Mouse (Mus musculus): ENCODE results near the gene Mbnl1.

Gene Mbnl1

DNA sequence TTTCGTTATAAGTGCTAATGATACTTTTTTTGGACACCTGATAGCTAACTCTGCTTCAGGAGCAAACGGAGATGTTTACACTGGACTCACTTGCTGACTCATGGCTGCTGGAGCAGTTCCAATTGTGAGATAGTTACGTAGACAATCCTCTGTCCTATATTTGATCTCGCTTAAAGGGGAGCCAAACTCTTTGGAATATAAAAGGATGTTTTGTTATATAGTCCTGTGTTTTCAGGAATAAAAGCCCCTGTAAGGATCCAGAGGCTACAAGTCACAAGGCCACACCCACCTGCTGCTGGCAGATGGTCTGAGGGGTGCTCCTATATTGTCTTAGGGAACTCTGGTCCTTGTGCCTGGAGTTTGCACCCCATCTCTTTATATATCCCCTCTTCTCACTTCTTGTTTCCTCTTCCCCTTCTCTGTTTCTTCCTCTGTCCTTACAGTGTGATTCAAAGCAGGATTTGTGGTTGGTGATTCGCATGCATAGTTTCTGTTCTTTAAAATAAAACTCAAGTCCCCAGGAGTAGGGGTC lies 97.9 kb downstream of the Mbnl1 start:
- peak; percentile 97 for DNase-seq

DNA sequence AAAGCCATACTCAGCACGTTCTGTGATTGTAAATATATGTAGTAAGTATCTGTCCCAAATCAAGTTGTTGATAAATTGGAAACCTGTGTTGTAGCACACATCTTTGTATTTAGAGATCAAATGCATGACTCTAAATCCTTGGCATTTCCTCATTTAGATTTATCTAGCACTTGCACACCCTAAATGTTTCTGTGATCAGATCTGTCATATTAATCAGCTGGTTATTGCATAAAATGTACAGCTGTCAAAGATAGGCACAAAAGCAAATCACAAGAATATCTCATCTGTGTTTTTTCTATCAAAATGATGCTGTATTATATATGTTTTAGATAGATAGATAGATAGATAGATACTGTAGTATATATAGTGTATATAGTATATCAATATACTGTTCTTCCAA lies 98.9 kb downstream of the Mbnl1 start:
- no peak for DNase-seq

DNA sequence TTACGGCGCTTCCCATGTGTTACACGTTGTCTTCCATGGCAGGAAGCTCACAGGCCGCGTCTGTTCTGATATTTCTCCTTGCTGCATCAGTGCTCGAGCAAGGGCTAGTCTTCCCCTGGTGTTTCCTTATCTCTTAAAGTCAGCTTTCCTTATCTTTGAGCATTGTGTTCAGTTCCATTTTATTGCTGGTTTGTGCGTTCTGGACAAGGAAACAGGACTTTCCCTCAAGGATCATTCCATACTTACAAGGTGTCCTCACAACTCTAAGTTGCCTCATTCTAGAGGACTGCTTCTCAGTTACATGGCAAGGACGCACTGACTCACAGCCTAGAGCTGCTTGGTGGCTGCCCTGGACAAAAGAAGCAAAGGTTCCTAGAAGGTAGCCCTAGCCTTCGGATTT lies 101.6 kb downstream of the Mbnl1 start:
- no peak for DNase-seq

DNA sequence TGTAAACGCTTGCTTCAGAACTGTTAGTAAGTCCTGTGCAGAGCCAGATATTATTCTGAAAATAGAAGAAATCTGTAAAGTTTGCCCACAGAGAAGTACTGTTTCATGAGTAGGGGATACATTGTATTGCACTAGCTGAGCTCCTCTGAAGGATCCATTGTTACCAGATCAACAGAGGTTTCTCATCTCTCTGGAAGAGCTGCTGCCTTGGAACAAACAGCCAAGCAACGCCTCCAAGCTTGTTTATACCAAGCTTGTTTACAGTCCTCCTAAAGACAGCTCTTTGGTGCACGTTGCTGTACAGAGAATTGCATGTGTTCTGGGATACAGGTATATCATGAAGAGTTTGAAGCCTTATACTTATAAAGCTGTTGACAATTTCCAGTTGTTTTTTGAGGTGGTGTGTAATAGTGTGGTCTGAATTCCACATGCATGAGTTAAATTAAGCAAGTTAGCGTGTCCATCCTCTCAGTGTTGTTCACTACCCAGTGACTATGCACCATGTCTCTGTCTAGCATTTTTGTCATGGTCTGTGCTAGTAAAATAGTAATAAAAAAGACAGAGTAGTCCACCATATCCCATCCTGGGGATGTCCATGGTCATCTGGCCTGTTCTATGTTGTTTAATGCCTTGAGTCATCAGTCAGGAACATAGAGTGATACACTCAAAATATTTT lies 102.4 kb downstream of the Mbnl1 start:
- no peak for DNase-seq

DNA sequence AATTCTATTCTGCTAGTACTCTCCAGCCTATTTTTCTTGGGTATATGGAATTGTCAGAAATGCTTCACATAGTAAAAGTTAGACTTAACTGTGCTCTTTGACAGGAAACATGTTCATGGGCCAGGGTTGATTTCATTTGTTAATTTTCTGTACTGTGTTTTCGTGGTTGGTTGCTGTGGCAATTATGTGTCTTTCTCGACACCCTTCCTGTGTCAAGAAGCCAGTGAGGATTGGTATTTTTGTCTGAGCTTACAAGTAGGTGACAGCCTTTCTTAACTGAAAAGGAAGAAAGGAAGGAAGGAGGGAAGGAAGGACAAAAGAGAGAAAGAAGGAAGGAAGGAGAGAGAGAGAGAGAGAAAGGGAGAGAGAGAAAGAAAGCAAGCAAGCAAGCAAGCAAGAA lies 103.3 kb downstream of the Mbnl1 start:
- no peak for DNase-seq

DNA sequence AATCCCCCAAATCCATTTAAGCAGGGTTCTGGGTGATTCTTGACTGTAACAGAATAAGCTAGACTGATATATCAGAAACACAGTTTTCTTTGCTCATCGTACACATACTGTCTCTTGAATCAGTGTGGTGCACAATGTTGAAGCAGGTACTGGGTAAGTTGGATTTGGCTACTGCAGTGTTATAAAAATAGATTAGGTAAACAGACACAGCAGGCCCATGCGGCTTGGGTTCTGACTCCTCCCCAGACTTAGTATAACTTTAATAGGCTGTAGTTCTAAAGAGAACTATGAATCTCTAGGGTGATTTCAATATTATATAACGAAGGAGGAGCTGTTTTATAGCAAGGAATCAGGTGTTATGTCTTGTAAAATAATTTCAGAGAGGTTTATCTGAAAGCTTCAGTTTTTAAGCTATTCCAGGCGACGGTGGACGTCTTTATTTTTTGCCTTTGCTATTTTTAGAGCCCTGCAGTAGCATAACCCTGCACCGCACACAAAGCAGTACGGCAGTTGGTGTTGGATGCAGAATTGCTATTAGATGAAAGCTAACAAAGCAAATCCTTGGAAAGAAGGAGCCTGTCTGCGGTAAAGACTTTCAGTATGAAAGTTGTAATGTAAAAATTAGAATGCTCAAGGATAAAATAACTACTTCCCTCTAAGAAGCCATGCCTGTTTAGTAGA lies 103.9 kb downstream of the Mbnl1 start:
- peak; percentile 94 for DNase-seq

DNA sequence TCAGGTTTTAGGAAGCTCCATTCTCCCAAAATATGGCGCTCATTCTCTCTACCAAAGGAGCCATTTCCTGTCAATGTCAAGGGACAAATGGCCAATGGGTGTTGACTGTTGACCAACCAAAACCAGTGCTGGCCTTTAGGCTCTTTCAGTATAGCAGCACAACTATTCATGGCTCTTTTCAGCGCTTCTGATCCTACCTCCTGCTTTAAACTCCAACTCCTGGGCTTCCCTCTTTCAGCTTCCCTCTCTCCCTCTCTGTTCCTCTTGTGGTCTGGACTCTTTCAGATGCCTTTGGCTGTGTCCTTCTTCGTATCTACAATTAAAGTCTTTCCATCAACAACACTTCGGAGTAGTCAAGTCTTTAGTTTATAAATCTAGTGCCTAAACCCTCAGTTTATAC lies 107.2 kb downstream of the Mbnl1 start:
- DNase-seq: peak; percentile 90

DNA sequence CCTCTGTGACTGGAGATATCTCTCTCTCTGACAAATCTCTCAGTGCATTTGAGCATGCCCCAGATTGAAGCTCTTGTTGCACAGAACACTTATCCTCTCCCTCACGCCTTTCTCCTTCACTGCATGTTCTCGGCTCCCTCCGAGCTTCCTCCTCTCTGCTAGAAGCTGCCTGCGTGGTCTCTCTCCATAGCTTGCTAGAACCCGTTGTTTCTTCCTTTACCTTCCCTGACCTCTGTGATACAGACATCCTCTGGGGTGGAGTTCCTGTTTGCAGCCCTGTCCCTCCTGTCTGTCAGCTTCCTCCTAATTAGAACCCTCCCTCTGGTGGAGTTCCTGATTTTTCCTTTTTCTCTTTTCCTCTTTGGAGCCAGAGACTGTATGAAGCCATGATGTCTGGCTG lies 108.1 kb downstream of the Mbnl1 start:
- peak; percentile 97 for DNase-seq

DNA sequence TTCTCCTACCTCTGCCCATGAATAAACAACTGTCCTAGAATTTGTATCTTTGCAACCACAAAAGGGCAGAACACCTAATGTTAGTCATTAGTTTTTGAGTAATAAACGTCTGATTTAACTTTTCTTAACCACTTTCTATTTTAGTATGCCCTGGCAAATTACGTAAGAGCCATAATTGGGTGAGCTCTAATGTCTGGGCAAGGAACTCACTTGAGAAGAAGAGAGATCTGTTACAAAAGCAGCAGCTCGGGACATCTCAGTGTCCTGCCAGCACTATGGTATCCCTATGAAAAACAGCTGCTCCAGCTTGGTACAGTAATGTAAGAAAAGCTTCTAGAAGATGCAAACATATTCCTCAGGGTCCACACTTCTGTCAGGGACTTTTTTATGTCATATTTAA lies 109.5 kb downstream of the Mbnl1 start:
- peak; percentile 92 for DNase-seq

DNA sequence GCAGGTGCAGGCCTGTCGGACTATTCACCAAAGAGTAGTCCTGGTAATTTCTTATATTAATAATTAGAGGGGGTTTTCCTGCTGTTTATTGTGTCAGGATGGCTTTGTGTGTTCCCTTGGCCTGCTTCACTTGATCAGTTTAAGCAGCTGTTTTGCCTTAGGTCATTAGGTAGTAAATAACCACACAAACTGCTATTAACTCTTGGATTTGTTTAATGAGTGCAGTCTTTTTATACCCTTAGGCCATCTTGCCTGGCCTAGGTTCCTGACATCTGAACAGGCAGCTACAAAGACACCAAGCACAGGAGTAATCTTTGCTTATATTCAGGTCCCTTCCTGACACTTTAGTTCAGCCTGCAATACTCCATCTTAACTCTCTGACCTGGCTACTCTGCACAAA lies 110.0 kb downstream of the Mbnl1 start:
- DNase-seq: no peak

DNA sequence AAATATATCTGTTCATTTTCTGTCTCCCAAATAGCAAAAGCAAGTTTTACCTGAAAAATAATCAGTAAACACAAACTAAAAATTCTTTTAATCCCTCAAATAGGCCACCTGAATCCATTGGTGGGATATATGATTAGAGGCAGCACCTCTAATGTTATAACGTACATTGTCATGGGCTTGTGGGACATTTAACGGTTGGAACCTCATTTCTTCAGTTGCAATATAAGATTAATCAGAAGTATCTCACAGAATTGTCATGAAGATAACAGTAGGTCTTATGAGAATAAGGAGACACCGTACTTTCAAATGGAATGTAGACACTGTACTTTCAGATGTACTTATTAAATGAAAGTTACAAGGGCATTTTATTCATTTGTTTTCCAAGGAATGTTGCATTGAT lies 112.1 kb downstream of the Mbnl1 start:
- DNase-seq: no peak

DNA sequence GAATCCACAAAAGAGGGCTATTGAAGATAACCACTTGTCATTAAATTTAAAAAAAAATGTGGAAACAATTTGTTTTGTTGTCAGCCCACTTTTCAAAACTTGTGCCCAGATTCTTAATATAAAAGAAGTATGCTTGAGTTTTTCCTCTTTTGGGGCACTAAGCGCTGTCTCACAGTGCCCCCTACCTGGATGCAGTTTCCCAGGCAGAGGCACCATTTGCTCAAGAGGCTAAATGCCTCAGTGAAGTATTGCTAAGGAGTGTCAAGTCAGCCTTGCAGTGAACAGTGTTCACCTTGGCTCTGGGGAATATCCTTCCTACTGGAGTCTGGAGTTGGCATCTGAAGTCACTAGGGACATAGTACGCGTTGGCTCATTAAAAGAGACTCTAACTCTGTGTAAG lies 113.4 kb downstream of the Mbnl1 start:
- no peak for DNase-seq

DNA sequence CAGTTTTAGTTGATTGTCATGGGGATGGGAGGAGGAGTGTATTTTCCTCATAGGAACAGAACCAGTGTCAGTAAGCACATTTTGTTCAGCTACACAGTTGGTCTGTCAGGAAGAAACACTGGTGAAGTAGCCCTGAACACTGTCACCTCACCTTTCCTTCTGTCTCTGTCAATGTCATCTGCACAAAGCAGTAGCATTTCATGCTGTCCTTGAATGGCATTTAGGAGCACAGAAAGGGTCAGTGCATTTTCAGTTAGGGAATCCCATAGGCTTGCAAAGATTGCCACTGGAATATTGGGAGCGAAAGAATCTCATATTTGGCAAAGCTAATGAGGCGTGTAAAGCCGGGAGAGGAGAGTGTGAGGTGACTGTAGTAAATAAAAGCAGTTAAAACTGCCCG lies 114.5 kb downstream of the Mbnl1 start:
- DNase-seq: no peak

DNA sequence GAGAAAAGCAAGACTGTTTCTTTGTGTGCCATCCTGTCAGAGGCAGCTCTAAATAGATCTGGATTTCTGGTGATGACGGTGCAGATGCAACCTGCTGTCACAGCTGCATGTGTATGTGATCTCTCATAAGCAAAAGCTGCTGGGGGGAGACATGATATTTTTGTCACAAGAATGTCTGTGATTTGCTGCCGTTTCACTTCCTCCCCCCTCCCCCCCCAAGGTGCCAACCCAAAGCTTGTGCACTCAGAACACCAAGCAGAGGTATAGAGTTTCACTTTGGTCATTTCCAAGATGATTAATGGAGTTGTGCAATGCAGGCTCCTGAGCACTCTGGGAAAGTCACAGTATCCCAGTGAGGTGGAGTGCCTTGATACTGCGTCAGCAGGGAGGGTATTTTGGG lies 116.7 kb downstream of the Mbnl1 start:
- DNase-seq: no peak

DNA sequence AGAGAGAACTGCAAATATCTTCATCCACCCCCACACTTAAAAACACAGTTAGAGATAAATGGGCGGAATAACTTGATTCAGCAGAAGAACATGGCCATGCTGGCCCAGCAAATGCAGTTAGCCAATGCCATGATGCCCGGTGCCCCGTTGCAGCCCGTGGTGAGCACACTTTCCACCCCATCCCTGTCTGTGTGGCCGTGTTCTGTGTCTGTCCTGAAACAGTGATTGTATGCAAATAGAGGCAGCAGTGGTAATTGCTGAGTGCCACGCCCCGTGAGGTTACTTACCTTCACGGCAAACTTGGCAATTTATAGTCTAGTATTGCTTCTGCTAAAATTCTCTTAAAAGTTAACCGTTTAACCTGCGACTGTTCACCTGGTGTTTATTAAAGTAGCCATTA lies 123.0 kb downstream of the Mbnl1 start:
- DNase-seq: no peak

DNA sequence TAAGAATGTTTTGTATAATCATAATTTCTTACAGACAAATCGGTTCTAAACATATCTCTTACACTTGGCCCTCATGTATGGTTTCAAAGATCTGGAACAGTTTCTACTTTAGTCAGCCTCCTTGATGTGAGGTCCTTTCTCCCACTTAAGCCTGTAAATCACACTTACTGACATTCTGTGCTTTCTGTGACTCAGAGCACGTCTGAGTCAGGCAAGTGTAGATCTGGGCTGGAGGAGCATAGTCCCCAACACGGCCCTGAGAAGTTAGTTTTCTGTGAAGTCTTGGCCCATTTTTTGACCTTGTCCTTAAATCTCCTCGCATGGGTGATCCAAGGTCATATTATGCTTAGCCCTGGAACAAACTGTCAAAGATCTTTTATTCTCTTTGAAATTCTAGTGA lies 124.4 kb downstream of the Mbnl1 start:
- no peak for DNase-seq

DNA sequence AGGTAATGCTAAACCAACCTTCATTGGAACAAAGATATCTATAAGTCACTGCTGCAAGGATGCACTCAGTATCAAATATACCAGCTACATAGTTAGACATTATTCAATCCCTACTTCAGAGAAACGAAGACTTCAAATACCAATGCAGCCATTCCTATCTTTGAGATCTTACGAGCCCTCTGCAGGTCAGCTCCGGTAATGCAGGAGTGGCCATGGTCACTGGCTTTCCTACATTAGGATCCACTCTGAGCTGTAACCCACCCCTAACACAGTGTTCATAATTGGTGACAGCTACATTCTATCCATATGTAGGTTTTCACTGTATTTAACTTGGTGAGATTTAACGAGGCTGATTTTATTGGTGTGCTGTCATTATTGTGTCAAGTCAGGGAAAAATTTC lies 129.1 kb downstream of the Mbnl1 start:
- peak; percentile 95 for DNase-seq

DNA sequence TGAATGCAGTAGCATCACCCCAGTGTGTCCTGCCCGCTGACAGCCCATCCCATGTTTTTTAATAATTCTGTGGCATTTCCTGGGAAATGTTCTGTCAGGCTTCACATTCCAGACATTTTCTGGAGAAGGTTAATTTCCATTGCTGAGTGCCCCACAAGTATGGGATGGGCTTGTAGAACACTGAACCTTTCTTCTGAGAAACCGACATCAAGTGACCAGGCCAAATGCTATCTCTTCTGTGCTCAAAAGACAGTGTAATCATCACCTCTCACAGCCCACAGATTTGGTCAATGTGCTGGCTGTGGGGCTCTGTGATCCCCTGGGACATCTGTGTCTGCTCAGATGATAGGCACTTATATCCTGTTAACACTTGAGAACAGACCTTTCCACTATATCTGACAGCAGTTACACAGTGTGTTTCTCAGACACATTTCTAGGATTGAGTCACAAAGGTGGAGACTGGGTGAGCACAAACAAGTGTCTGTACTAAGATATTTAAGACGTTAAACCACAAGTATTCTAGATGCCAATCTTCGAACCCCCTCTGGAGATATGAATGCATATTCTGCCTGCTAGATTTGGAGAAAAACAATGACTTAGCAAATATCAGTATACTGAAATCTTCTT lies 130.4 kb downstream of the Mbnl1 start:
- no peak for DNase-seq

DNA sequence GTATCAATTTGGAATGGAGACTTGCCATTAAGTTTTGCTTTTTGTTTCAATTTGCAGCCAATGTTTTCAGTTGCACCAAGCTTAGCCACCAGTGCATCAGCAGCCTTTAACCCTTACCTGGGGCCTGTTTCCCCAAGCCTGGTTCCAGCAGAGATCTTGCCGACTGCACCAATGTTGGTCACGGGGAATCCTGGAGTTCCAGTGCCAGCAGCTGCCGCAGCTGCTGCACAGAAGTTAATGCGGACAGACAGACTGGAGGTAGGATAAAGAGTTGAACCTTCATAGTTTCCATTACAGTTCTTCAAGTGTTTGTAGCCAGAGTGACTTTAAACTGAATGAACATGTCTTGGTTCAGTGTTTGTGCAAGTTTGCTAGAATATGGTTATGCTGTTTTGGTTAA lies 131.0 kb downstream of the Mbnl1 start:
- DNase-seq: no peak

DNA sequence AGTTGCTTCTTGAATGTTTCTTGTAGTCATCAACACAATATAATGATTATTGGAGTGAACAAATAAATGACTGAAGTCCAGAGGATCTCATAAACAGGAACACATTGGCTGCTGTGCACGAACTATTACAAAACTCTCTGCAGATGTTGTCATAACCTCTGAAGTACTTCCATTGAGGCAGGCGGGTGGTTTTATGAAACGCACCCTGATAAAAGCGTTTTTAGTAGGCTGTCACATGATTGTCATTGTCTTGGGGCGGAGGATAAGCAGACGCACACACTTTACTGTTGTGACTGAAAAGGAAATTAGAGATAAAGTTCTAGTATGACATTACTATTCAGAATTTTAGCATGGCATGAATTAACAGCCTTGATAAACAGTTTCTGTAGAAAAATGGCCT lies 131.6 kb downstream of the Mbnl1 start:
- no peak for DNase-seq

DNA sequence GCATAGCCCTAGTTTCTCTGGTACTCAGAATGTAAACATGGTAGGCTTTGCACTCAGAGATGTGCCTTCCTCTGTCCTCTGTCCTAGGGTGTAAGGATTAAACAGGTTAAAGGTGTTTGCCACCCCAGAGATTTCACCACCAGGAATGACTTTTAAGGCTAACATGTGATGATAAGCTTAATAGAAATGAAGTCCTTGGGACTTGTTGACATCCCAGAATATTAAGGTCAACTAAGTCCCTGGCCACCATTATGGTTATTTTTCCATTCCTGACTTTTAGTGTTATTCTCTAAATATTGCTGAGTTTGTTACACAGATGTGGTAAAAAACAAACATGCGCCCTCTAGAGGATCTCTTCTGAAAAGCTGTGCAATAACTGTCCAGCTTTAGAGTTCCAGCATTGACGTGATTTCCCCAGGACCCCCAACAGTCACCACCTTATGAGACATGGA lies 136.3 kb downstream of the Mbnl1 start:
- DNase-seq: no peak

DNA sequence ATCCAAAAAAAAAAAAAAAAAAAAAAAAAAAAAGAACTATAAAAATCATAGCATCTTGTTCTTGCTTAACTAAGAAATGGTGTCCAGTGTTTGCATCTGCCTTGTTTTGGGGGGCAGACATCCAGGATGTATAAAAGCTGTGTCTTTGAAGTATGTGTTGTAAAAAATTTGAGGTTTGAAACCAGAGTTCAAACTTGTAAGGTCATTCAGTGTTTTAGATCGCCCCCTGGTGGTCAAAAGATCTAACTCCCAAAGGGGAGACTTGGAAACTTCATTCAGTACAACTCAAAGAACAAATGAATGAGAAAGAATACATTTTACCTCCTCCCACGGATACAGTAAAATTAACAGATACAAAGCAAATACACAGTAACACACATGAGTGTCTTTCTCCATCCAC lies 139.2 kb downstream of the Mbnl1 start:
- no peak for DNase-seq

DNA sequence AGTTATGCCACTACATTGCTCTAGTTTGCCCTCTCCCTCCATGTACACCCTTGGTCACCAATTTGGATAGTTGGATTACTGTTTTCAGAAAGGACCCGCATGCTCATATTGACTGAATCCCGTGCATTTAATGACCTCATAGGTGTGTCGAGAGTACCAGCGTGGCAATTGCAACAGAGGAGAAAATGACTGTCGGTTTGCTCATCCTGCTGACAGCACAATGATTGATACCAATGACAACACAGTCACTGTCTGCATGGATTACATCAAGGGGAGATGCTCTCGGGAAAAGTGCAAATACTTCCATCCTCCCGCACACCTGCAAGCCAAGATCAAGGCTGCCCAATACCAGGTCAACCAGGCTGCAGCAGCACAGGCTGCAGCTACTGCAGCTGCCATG lies 140.5 kb downstream of the Mbnl1 start:
- no peak for DNase-seq

DNA sequence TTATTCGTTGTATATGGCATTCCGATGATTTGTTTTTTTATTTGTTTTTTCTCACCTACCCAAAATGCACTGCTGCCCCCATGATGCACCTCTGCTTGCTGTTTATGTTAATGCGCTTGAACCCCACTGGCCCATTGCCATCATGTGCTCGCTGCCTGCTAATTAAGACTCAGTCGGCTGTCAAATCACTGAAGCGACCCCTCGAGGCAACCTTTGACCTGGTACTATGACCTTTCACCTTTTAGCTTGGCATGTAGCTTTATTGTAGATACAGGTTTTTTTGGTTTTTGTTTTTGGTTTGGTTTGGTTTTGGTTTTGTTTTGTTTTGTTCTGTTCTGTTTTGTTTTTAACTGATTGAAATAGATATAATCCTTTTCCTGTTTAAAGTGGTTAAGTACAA lies 141.9 kb downstream of the Mbnl1 start:
- no peak for DNase-seq
